Mouse (Mus musculus) hematopoietic stem cell, adult 5-6 weeks (primary cell): ENCODE data around the gene Lim2. TPM values are rescaled to one million over a fixed set of nuclear protein-coding genes. Genes with fewer than 3 reads are reported as not detected.
A peak's percentile ranks its signal among the peaks of the same experiment; 100 is the strongest.

ENCODE experiments used
- ATAC-seq, 2 experiments: fragments of 125-278 bp in 1 of 2; replicated peaks in 1 of 2; 2 replicates each; pipeline ENCODE4 v1.8.0; 2016 to 2017; ENCODE audit warnings: inconsistent platforms in 2 of 2, mild to moderate bottlenecking in 2 of 2, moderate number of reproducible peaks in 2 of 2, low read depth in 1 of 2, moderate TSS enrichment in 1 of 2; ENCODE audit not compliant: low FRiP score in 2 of 2, poor library complexity in 2 of 2, severe bottlenecking in 2 of 2, insufficient read depth in 1 of 2, low TSS enrichment in 1 of 2
- total RNA-seq: library from RNA; stranded (forward); fragments of 172-1452, 232-1000 nt; gene quantifications from 2 replicates; pipeline ENCODE4 v1.2.3, GENCODE M21; 2017

Lim2 gene
- total RNA-seq, 1 experiment from 2014 or later, result not detected

DNA sequence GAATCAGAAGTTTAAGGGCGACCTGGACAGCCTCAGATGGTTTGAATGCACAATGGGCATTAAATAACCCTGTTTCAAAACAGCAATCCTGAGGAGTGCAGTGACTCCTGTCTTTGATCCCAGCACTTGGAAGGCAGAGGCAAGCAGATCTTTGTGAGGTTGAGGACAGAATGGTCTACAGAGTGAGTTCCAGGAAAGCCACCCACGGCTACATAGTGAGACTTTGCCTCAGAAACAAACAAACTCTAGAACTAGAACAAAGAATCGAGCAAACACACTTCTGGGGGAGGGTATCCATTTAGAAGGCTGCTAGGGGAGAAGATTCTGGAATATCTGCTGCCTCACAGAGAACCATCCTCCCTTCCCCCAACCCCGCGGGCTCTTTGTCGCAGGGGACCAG, 13.0 kb downstream of the Lim2 start, which contains the start of gene Cldnd2:
Cldnd2 (plus strand) TSS at position 301 of the 400 bp plus-strand sequence.
- no peak for ATAC-seq

DNA sequence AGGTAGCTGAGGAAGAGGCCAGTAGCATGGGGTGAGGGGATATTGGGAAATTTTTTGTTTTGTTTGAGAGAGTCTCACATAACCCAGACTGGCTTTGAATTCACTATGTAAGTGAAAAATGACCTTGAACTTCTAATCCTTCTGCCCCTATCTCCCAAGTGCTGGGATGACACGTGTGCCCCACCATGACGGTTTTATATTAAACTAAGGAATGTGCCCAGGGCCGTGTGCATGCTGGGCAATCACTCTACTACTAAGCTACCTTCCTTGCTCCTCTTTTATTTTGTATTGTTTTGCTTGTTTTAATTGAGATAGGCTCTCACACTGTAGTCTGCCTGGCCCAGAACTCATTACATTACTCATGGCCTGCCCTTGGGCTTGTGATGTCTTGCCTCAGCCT, 13.6 kb downstream of the Lim2 start:
- ATAC-seq, result no peak

DNA sequence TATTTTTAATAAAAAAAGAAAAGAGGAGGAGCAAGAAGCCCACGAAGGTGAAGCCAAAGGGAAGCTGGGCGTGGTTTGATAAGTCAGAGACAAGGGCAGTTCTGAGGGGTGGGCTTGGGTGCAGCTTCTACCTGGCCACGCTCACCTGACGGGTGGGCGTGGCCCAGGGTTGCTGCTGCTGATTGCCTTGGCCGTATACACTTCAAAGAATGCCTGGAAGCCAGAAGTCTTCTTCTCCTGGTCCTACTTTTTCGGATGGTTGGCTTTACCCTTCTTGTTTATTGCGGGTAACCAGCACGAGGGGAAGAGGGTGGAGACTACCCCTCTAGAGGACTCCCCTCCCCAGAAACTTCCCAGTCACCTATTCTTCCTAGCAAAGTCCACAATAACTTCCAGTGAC, 15.2 kb downstream of the Lim2 start:
- no peak for ATAC-seq

DNA sequence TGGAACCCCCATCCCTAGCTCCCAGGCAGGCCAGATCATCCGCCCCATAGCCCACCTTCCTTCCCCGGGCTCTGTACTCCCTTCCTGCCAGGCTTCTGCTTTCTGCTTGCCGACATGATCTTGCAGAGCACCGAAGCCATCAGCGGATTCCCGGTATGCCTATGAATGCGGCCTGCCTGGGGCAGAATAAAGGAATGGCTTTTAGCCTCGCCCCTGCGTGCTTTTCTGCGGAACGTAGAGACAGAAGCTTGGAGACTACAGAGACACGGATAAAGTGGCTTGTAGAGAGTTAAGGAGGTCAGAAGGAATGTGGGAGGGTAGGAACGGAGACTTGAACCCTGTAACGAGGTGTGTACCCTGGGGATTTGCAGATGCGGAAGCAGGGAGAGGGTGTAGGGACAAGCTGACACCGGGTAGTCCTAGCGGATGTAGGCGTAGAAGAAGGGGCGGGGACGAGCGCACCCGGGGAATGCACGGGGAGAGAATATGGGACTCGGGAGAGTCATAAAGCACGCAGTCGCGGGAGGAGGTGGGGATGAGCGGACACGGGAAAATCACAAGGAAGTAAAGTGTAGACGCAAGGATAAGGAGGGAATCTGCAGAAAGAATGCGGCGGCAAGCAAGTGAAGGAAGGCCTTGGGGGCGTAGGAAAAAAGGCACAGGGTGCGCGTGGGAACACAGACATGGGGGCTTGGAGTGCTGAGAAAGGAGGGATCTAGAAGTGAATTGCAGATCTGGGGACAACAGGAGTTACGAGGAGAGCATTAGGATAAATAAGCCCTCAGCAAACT, 15.9 kb downstream of the Lim2 start:
- peak; percentile 73 to 75 for ATAC-seq

DNA sequence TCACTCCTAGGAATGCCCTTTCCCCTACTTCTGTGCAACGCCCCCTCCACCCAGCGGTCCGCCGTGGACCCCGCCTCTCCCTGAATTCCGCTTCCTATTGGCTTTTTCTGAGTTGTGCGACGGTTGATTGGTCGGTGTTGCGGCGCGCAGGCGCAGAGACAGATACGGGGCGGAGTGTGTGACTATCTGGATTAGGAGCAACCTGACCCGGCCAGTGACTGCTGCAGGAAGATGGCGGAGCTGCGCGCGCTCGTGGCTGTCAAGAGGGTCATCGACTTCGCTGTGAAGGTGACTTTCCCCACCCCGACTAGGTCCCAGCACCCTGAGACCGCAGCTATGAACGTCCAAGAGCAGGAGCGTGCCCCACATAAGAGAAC, 16.4 kb downstream of the Lim2 start, which contains the start of the genes Etfb and Gm45233:
Etfb (plus strand) TSS at position 167 of the 377 bp plus-strand sequence.
Gm45233 (plus strand) TSS at position 212 of the 377 bp plus-strand sequence.
- peak; percentile 84 to 86 for ATAC-seq

DNA sequence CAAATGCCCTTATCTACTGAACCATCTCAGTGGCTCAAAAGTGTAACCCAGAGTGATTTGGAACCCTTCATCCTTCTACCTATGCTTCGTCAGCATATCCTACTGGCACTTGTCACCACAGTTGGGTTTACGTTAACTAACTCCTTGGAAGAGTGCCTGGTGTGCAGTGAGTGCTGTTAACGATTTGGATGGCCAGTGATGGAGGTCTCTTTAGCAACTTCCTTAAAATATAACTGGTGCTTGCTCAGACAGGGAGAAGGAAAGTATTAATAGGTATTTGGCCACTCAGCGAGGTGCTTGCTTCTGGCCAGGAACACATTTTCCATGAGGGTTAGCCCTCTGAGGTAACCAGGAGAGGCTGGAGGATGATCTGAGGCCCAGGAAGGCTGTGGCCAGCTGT, 20.3 kb downstream of the Lim2 start:
- no peak for ATAC-seq

DNA sequence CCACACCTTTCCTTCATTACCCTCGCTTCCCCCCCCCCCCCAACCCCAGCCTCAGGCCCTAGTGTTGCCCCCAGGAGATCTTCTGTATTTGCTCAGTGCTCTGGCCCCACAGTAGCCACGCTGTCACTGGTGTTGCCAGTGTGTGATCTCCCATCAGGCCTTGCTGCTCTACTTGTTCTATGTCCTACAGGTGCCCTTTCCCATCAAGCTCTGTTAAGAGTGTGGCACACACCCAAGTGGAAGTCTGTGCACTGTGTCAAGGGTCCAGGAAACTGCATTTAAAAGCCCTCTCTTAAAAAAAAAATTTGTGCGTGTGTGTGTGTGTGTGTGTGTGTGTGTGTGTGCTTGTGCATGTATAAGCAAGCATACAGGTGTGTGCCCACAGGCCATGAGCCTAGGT, 20.8 kb downstream of the Lim2 start:
- ATAC-seq, result no peak

DNA sequence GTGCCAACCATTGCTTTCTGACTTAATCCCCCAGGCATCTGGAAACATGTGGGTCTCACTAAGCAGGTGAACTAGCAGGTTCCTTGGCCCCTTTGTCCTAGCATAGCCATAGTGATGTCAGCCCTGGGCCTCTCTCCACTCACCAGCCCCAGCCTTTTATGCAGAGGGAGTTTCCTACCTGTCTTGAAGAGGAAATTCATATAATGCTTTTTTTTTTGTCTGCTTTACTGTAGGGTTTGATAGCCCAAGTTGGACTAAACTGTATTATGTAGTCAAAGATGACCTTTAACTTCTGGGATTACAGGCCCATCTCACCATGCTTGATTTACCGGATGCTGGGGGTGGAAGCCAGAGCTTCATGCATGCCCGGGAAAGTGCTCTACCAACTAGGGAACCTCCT, 22.3 kb downstream of the Lim2 start:
- ATAC-seq, result no peak

DNA sequence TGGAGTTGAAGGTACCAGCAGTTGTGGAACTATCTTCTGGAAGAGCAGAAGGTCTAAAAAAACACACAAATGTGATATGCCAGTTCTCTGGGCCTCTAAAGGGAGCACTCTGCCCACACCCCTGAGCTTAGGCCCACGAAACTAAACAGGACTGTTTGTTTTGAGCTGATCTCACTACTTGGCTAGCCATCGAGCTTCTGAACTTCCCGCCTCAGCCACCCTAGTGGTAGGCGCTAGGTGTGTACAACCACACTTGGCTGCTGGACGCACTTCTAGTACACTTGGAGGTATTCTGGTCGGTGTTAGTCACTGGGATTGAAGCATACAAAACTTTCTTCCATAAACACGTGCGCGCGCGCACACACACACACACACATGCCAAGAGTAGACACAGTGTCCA, 24.3 kb downstream of the Lim2 start:
- ATAC-seq, result no peak

DNA sequence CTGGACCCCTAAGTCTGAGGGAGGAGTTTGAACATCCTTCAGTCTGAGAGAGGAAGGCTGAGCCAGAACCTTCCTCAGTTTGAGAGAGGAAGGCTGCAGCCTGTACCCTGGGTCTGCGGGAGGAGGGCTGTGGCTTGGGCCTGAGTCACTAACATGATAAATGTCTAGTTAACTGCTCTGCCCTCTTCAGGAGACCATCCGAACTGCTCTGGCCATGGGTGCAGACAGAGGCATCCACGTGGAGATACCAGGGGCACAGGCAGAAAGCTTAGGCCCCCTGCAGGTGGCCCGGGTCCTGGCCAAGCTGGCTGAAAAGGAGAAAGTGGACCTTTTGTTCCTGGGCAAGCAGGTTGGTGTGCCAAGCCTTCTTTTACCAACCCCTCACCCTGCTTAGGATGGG, 25.1 kb downstream of the Lim2 start:
- peak; percentile 90 to 92 for ATAC-seq

DNA sequence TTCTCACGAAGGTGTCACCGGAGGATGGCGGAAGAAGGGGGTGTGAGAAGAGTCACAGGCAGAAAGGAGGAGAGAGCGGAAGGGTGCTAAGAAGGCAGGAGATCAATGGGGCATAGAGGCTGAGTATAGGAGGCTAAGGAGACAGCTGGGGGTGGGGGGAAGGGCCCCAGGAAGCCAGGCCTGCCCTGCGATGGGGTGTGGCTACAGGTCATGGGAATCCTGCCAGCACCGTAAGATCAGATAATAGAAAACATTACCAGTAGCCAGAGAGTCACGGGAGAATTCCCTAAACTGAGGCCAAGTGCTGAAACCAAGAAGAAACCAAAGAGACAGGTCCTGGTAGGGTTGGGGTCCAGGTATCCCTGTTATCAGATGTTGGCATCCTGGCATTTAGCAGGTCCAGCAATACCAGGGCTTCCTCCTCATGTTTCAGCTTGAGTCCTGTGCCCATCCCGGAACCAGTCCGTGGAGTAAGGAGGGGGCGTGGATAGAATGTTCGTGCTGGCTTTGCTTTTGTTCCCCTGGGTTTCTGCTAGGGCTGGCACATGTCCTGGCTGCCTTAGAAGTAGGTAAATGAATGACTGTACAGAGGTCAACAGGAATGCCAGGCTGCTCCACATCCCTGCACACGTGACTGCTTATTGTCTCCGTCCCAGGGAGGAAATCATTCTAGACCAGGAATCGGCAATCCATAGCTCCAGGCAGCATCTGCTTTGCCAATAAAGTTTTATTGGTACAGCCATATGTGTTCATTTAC, 26.3 kb downstream of the Lim2 start:
- no peak for ATAC-seq

DNA sequence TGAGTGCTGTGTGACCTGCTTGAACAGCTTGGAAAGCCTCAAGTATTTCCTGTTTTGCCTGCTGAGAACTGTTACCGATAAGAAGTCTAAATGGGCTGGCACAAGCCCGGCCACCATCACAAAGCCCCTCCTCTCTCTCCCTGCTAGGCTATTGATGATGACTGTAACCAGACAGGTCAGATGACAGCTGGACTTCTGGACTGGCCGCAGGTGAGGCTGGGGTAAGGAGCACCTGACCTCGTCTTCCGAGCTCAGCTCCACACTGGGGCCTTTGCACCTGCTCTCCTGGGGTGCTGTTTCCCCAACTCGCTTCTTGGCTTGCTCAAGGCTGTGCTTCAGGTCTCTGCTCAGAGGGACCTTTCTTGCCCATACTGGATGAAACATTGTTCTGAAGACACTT, 26.9 kb downstream of the Lim2 start:
- ATAC-seq, result no peak

DNA sequence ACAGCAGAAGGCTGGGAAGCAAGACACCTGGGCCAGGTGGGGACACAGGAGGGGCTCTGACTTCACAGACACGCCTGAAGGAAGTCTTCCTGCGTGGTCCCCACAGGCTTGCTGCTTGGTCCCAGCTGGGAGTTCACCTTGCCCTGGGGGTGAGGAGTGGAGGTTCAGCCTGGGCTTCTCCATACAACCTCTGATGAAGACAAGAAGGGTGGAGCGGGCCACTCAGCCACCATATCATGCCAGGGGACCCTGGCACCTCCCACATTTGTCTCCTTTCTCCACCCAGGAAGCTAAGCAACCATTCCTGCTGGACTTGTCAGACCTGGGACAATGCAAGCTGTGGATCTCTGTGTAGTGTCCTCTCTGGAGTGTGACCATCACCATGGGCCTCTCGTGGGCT, 35.4 kb downstream of the Lim2 start, which contains the start of gene Vsig10l:
Vsig10l (plus strand) TSS at position 301 of the 400 bp plus-strand sequence.
- ATAC-seq, result no peak

DNA sequence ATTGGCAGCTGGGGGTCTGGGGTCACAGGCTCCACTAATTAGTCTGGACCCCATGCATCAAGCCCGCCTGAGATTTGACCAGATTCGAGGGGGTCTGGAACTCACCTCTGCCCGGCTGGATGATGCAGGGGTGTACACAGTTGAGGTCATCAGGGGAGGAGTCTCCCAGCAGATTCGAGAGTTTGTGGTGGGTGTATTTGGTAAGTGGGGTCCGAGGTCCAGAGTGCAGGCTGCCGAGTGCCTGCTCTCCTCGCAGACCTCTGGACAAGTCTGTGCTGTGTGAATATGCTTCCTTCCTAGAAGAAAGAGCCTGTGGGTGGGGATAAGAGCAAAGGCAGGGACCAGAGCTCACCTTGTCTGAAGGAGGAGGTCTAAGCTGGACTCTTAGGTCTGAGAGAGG, 36.5 kb downstream of the Lim2 start:
- no peak for ATAC-seq

DNA sequence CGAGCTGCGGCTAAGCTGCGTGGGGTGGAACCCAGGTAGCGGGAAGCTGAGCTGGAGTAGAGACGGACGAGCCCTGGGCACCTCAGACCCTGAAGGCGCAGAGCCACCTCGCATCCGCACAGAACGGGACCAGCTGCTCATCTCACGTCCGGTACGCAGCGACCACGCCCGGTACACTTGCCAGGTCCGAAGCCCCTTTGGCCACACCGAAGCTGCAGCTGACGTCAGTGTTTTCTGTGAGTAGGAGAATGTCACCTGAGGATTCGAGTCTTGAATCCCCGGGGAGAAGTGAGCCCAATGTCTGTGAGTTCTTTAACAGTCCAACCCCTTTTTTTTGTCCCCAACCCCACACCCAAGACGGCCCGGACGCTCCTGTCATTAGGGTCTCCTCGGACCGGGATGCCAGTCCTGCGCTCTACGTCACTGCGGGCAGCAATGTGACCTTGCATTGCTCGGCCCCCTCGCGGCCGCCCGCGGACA, 37.4 kb downstream of the Lim2 start:
- peak in 1 of 2 experiments; percentile 3; a peak in 1 of 4 replicates for ATAC-seq

DNA sequence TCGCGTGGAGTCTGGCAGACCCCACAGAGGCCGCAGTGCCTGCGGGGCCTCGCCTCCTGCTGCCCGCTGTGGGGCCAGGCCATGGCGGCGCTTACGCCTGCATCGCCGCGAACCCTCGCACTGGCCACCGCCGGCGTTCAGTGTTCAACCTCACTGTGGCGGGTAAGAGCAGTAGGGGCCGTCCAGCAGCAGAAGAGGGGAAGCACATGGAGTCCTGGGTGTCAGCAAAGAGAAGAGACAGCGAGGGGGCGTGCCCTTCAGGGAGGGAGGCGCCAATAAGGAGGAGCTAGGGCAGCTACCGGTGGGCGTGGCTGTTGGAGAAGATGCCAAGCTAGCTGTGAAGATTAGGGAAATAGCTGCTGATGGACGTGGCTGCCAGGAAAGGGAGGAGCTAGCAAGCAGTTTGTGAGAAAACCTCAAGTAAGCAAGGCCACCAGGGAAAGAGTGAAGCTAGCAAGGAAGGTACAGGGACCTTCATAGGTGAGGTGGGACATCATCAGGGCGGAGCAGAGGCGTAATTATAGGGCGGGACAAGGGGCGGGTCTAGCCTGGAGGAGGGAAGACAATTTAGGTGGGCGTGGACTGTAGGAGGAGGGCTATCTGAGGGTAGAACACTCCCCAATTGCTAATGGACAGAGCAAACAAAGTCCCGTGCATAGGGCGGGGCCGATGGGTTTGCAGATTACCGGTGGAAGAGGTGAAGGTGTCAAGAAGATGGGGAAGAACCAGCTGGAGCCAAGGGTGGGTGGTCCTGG, 38.1 kb downstream of the Lim2 start:
- peak; percentile 83 to 85 for ATAC-seq

DNA sequence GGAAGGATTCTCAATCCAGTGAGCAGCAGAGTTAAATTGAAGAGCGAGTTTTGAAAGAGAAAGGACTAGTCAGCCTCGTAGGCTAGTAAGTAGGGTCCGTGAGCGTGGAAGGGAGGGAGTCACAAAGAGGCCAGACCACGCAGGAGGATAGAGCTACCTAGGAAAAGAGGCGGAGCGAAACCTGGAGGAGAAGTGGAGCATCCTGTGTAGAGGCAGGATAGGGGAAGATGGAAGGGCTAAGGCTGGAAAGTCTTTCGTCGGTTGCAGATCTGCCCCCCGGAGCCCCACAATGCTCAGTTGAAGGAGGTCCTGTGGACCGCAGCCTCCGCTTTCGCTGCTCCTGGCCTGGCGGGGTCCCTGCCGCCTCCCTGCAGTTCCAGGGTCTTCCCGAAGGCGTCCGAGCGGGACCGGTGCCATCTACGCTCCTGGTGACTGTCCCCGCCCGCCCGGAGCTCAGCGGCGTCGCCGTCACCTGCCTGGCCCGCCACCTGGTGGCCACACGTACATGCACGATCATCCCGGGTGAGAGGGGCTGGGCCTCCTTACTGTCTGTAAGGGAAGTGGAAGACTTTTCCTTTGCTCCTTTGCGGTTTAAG, 38.7 kb downstream of the Lim2 start:
- peak; percentile 60 for ATAC-seq
